Mouse (Mus musculus) stomach, adult 2 months (tissue): Measurements from ENCODE around the gene Preb. TPM values are rescaled to one million over a fixed set of nuclear protein-coding genes. Genes with fewer than 3 reads are reported as not detected.

Source experiments
- polyA plus RNA-seq: library from polyadenylated mRNA; depleted of rRNA; stranded (reverse); fragments of >200 nt; gene quantifications from 2 replicates; pipeline ENCODE4 v1.2.3, GENCODE M21; 2012; rRNA removed

Preb gene
- polyA plus RNA-seq: 252 and 282 TPM in 2 replicates

DNA sequence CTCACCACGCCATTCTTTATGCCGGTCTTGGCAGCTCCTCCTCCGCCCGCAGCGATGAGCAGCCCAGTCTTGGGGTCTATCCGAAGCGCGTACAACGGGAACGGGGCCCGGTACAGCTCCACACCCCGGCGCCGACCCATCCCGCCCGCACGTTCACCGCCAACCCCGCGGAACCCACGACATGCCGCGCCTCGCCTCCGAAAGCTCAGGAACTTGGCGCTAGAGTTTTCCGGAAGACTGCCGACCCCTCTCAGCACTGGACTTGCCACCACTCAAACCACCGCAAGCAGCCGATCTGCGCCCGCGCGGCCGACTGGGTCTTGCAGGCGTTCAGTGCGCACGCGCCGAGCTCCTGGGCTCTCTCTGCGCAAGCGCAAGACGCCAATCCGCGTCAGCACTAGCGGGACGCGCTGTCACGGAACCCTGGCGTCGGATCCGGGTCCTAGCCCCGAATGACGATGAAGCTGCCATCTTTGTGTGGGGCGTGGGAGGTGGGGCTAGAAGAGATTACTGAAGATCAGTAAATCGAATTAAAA, at the start of gene Preb:
Preb (minus strand) TSS at position 396 of the 536 bp plus-strand sequence.

GRCm38 (mm10) chr5:30968416-30968815, 8.3 kb upstream of the Preb start, which contains the start of gene Tcf23:
Tcf23 (plus strand) TSS chr5:30968662.

DNA sequence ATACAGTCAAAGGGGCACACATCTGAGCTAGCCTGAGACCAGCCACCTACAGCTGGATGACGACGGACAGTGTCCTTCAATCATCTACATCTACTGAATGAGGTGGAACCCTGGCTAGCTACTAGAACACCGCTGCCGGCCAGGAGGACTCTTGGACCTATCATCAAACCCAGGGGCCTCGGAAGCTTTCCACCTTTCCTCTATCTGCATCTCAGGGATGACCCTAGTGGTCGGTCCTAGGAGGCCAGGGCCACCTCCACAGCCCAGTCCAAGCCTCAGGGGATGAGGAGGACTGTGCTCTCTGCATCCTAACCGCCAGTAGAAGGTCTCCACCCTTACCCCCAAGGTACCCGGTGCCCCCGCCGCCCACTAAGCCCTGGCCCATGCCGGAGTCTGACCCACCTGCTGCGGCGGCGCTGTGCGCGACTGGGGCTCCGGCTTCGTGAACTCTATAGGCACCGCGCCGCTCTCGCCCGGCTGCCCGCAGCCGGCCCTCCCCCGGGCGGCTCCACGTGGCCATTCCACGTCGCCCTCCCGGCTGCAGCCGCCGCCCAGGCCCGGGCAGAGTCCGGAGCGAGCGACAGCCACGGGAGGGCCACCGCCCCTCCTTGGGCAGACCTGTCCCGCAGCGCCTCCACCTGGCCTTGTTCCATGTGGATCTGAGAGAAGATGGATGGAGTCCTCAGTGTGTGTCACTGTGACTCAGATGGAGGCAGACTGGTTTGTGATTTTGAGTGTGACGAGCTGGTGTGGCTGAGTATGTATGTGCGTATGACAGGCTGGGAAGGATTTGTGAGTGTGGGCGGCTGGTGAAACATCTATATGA, 15.0 kb downstream of the Preb start, which contains the start of gene Cgref1:
Cgref1 (minus strand) TSS at position 636 of the 826 bp plus-strand sequence.

GRCm38 (mm10) chr5:30921256-30922033, 38.7 kb downstream of the Preb start, which contains the start of gene Khk:
Khk (plus strand) TSS chr5:30921431.

DNA sequence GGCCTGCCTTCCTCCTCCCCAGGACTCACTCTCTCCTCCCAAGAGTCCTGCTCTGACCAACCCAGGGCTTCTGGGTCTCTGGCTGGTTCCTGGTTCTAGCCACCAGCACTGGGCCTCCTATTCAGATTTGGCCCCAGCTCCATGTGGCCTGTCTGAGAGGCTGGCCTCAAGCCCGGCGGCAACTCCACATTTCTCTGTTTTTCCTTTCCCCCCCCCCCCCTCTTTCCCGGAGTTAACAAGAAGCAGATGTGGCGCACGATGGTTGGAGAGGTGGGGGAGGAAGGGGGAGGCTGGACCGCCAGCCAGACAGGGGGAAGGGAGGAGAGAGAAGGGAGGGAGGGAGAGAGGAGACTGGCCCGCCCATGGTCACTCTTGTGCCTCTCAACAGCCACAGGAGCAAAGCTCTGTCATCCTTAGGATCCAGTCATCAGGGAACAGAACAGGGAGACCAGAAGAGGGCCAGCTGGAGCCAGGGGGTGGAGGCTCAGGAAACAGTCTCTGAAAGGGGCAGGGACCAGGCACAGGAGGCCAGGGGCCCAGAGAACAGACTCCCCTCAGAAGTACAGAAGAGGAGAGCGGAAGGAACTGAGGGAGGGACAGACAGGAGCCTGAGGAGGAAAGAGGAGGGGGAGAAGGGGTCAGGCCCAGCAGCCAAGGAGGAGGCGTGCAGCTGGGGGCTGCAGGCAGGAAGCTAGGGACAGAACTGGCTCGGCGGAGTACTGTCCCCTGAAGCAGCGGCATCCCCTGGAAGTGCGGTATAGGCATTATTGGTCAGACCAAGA, 46.9 kb downstream of the Preb start, which contains the start of gene Emilin1:
Emilin1 (plus strand) TSS at position 343 of the 782 bp plus-strand sequence.

DNA sequence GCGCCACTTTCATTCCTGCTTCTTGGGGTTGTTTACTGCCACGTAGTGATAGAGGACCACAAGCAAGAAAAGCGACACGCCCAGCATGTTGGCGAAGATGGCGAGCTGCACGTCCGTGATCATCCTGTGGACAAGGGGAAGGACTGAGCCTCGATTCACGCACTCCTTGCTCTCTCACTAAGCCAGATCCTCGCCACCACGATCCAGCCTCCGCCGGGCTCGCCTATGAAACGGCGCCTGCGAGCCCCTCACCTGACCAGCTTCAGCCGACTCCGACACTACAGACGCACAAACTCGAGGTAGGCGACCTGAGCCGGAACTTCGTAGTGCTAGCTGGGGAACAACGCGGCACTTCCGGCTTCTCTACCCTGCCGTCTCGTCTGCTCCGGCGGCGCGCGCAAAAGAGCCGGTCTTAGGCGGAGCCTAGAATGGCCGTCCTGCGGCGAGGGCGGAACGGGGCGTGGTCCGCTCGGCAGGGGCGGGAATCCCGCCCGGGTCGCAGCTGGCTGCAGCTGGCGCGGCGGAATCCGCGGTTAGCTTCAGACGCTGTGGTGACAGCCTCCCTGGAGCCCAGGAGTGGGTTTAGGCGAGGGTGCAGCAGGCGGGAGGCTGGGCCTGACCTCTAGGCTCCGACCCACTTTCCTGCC, 52.6 kb downstream of the Preb start, which contains the start of gene Ost4:
Ost4 (minus strand) TSS at position 376 of the 647 bp plus-strand sequence.

Other genes with a start within 250 kb of the Preb start
- gene Dpysl5, start 248.8 kb downstream of the Preb start, polyA plus RNA-seq: 0.76 and 0.91 TPM in 2 replicates
- gene Mapre3, start 145.7 kb downstream of the Preb start, polyA plus RNA-seq: 22.6 and 26.0 TPM in 2 replicates
- gene Tmem214, start 92.3 kb downstream of the Preb start, polyA plus RNA-seq: 71.5 and 79.9 TPM in 2 replicates
- 9.1 and 9.8 TPM in 2 replicates for gene Agbl5, start 71.7 kb downstream of the Preb start, polyA plus RNA-seq
- 79.7 and 85.2 TPM in 2 replicates for gene Ost4, start 52.6 kb downstream of the Preb start, polyA plus RNA-seq
- gene Emilin1, start 47.0 kb downstream of the Preb start, polyA plus RNA-seq: 55.3 and 56.4 TPM in 2 replicates
- gene Khk, start 38.9 kb downstream of the Preb start, polyA plus RNA-seq: 20.9 and 21.4 TPM in 2 replicates
- gene Cgref1, start 14.8 kb downstream of the Preb start, polyA plus RNA-seq: 56.1 and 81.0 TPM in 2 replicates
- gene Tcf23, start 8.3 kb upstream of the Preb start, polyA plus RNA-seq: 10.1 and 12.4 TPM in 2 replicates
- gene Atraid, start 88.0 kb upstream of the Preb start, polyA plus RNA-seq: 27.4 and 33.9 TPM in 2 replicates
- gene Slc5a6, start 88.6 kb upstream of the Preb start, polyA plus RNA-seq: 10.2 and 11.2 TPM in 2 replicates
- 11.9 and 14.2 TPM in 2 replicates for gene Cad, start 94.4 kb upstream of the Preb start, polyA plus RNA-seq
- not detected in 2 replicates for gene Dnajc5g, start 145.9 kb upstream of the Preb start, polyA plus RNA-seq
- 0.15 and 0.29 TPM in 2 replicates for gene Slc30a3, start 147.9 kb upstream of the Preb start, polyA plus RNA-seq
- gene Trim54, start 156.4 kb upstream of the Preb start, polyA plus RNA-seq: 2.8 and 4.1 TPM in 2 replicates
- gene Ucn, start 178.5 kb upstream of the Preb start, polyA plus RNA-seq: not detected in 2 replicates
- gene Mpv17, start 193.9 kb upstream of the Preb start, polyA plus RNA-seq: 23.9 and 27.3 TPM in 2 replicates
- gene Gm29609, start 219.6 kb upstream of the Preb start, polyA plus RNA-seq: 0.14 and 2.1 TPM in 2 replicates
- 13.3 and 14.6 TPM in 2 replicates for gene Gtf3c2, start 219.8 kb upstream of the Preb start, polyA plus RNA-seq
- 36.2 and 37.1 TPM in 2 replicates for gene Snx17, start 232.9 kb upstream of the Preb start, polyA plus RNA-seq
- 20.2 and 24.5 TPM in 2 replicates for gene Eif2b4, start 233.1 kb upstream of the Preb start, polyA plus RNA-seq
- 25.0 and 34.4 TPM in 2 replicates for gene Zfp513, start 241.9 kb upstream of the Preb start, polyA plus RNA-seq